Mouse (Mus musculus): ENCODE data around the gene Nol10.

Gene Nol10

DNA sequence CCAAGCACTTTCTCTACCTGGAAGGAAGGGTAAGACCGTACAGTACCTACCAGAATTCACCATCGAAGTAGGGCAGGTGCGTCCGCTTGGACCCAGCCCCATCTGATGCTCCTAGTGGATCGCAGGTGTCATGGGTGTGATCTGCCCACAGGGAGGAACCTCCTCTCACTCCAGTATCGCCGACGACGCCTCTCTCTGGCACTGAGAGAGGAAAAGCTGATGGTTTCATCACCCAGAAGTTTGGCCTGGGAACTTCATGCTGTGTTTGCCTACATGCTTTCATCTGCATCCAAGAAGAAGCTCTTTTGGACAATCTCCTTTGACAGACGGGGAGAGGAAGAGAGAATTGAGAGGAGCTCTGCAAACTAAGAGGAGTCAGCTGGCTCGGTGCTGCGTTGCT is 129.9 kb downstream of the Nol10 start:
- TF ChIP-seq POU5F1 (IDR thresholded peaks at IDR 0.05; ENCODE audit: borderline replicate concordance, low read length) (no peak), NANOG (IDR thresholded peaks at IDR 0.05; ENCODE audit: borderline replicate concordance, low read length) (no peak), CTCF (conservative IDR thresholded peaks at IDR 0.05; ENCODE audit: low read length) (no peak)
- no peak overlapping the region for H3K4me3 ChIP-seq (replicated peaks; ENCODE audit: low read length)
- peaks cover 22% of the 10 kb centered on the region for H3K4me1 ChIP-seq (replicated peaks; ENCODE audit: low read depth, low read length)
- no peaks in the 10 kb centered on the region for H3K9me3 ChIP-seq (ENCODE audit: low read length)
- H3K36me3 ChIP-seq (ENCODE audit: insufficient read depth, low read length) = no peaks in the 10 kb centered on the region
- H3K27me3 ChIP-seq (ENCODE audit: insufficient read depth, low read length) = peaks cover 9% of the 10 kb centered on the region

DNA sequence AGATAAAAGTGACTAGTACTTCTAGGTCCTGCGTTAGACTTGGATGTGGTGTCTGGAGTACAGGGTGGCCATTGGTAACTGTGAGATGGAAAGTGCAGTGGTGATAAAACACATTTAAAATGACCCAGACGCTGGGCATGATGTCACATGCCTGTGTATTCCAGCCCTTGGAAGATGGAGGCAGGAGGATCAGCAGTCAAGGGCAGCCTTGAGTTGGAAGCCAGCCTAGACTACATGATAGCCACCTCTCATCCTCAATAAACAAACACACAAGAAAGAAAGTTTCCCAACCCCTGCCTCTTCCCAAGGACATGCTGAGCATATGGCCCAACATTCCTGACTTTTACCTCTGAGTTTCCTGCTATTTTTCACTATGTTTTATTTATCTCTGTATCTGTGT is 130.6 kb downstream of the Nol10 start:
- no peaks in the 10 kb centered on the region for H3K9me3 ChIP-seq (ENCODE audit: low read length)
- H3K27me3 ChIP-seq (ENCODE audit: insufficient read depth, low read length) = peaks cover 9% of the 10 kb centered on the region
- TF ChIP-seq NANOG (IDR thresholded peaks at IDR 0.05; ENCODE audit: borderline replicate concordance, low read length) = no peak
- no peak for TF ChIP-seq POU5F1 (IDR thresholded peaks at IDR 0.05; ENCODE audit: borderline replicate concordance, low read length)
- no peak for TF ChIP-seq CTCF (conservative IDR thresholded peaks at IDR 0.05; ENCODE audit: low read length)
- H3K4me3 ChIP-seq (replicated peaks; ENCODE audit: low read length) = no peak overlapping the region
- H3K36me3 ChIP-seq (ENCODE audit: insufficient read depth, low read length) = no peaks in the 10 kb centered on the region
- H3K4me1 ChIP-seq (replicated peaks; ENCODE audit: low read depth, low read length) = peaks cover 28% of the 10 kb centered on the region

Measured in E14TG2a.4 (cell line).